Mouse (Mus musculus) T-helper 17 cell (primary cell): Measurements from ENCODE around the gene Glt8d2.

Source experiments
- in situ Hi-C, 2 experiments: fragments of 300-600 bp; cut with MboI, MseI; formaldehyde crosslinking; loops; 1 replicate in 1 of 2; 2 replicates in 1 of 2; pipeline ENCODE4 v1.15.1; 2025; ENCODE audit warnings: high pct_unique_total_duplicates in 2 of 2

The Glt8d2 gene

DNA sequence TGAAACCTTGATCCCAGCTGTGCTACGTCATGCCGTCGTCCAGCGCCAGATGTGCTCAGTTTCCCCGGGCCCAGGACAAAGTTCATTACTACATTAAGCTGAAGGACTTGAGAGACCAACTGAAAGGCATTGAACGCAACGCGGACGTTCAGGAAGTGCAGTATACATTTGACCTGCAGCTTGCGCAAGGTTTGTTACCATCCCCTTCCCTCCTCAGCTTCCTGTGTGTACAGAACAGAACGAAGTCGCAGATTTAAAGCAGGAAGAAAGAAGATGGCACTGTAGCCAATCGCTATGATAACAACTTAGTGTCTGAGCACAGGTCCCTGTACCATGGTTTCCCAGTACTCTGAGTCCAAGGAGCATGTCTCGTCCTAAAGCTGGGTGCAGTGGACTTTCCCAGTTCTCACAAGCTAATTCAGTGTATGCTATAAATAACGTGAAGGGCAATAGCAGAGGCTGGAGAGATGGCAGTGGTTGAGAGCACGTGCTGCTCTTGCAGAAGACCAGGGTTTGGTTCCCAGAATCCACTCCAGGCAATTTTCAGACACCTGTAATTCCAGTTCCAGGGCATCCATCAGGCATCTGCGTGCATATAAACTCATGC, 43.1 kb downstream of the Glt8d2 start:
- in situ Hi-C loops = no loop called here

DNA sequence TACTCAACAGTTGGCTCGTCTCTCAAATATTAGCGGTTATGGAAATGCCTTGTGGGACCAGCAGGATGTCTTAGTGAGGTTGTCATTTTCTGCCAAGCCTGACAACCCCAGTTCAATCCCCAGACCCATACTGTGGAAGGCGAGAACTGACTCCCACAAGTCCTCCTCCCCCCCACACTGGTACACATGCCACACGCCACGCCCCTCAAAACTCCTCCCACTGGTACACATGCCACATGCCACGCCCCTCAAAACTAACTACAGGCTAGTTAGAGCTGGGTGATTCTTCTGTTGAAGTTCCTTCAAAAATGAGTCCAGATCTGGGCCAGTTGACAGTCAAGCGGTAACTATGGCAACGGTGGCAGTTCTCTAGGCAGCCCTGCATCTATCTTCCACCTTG, 44.4 kb downstream of the Glt8d2 start:
- in situ Hi-C loops = no loop called here

DNA sequence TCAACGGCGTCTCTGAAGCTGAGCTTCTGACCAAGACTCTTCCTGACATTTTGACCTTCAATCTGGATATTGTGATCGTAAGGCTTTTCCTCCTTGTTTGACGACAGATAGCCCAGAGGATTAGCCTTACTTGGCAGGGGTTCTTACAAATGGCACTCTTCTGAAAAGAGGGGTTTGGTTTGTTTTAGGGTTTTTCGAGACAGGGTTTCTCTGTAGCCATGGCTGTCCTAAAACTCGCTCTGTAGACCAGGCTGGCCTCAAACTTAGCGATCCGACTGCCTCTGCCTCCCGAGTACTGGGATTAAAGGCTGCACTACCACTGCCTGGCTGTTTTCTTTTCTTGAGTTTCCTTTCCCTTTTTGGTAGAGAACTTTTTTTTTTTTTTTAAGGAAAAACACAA, 49.0 kb downstream of the Glt8d2 start:
- in situ Hi-C loops = loop anchor here in 1 of 2 experiments (5.0 kb wide), 1 partner anchor 231 kb away; no protein-coding TSS in a partner anchor

GRCm38 (mm10) chr10:82639032-82639698, 51.3 kb downstream of the Glt8d2 start:
- in situ Hi-C loops = no loop called here

DNA sequence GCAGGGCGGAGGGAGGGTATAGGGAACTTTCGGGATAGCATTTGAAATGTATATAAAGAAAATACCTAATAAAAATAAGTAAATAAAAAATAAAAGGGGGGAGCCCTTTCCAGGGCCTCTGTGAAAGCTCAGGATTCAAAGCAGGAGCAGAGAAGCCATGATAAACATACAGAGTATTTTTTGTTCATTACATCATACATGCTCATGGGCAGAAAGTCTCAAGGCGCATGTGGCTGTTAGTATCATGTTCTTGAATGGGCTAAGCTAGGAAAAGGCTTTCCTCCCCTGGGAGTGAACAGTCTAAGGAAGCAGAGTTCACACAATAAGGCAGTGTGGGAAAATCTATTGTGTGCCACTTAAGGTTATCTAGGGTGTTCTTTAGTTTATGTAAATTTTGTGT, 54.1 kb downstream of the Glt8d2 start:
- in situ Hi-C loops = no loop called here

GRCm38 (mm10) chr10:82634348-82634747, 56.1 kb downstream of the Glt8d2 start:
- in situ Hi-C loops = no loop called here

DNA sequence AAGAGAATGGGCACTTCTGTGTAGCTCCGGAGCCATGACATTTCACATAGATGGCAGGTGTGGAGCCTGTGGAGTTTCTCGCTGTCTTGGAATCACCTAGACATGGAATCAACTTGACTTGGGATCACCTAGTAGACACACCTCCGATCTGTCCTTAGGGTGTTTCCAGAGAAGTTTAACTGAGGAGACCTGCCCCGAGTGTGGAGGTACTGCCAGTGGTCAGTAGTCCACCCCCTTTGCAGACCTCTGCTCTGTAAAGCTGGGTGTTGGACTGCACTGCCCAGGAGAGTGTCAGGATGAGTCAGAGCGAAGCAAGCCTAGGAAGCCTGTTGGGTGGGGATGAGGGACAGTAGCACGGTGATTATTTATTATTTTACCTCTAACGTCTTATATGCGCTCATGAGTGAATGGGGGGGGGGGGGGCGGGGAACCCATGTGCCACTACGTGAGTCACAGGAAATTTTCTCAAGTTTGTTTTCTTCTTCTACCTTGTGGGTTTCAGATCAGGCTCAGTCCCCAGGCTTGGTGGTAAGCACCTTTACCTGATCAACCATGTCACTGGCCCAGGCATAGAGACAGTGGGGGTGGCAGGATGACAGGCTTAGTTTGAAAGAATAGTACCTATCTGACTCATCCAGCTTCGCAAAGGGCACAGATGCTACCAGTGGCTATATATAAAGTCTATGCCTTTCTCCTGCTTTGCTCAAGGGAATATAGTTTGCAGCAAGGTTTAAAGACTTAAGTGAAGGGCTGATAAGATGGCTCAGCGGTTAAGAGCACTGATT, 57.8 kb downstream of the Glt8d2 start:
- in situ Hi-C loops = no loop called here

GRCm38 (mm10) chr10:82631133-82631532, 59.3 kb downstream of the Glt8d2 start:
- in situ Hi-C loops = no loop called here

DNA sequence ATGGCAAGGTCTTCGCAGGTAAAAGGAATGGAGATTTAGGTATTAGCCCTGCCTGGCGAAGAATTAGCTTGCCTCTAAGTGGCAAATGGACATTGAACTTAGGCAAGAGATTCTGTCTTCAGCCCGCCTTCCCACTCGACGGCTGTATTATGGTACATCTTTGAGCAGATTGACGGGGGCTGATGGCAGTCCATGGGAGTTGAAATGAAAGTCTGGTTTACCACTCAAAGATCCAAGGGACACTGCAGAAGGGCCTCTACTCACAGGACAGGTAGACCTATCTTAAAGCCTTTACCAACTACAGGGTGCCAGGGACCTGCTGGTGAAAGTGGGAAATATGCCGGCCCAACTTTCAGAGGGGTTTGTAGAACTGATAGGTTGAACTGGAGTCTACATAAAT, 60.0 kb downstream of the Glt8d2 start:
- in situ Hi-C loops = no loop called here

GRCm38 (mm10) chr10:82629586-82630255, 60.7 kb downstream of the Glt8d2 start, which contains the start of gene Tdg:
TSS of gene Tdg (plus strand) at chr10:82629828.
- in situ Hi-C loops = loop anchor here (5.0 to 10.0 kb wide), 3 partner anchors 73 to 992 kb away; no protein-coding TSS in a partner anchor

DNA sequence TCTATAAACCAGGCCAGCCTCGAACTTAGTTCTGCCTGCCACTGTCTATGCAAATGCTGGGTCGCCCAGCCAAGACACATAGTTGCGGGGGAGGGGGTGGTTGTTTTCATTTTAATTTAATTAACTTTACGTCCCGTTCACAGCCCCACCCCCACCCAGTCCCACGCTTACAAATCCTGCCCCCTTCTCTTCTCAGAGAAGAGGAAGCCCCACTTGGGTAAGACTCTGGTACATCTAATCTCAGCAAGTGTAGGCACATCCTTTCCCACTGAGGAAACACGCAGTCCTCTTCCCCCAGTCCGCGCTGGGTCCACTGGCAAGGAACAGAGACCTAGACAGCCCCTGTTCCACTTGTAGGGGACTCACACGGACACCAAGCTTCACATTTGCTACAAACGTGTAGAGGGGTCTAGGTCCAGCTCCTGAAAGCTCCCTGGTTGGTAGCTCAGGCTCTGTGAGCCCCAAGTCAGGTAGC, 61.3 kb downstream of the Glt8d2 start:
- in situ Hi-C loops = loop anchor here (5.0 to 10.0 kb wide), 3 partner anchors 73 to 992 kb away; no protein-coding TSS in a partner anchor

- in situ Hi-C loops = loop anchor here in 1 of 2 experiments (10.0 kb wide), 1 partner anchor 731 kb away; no protein-coding TSS in a partner anchor
Observed at GRCm38 (mm10) chr10:82623553-82623932, 66.9 kb downstream of the Glt8d2 start.

DNA sequence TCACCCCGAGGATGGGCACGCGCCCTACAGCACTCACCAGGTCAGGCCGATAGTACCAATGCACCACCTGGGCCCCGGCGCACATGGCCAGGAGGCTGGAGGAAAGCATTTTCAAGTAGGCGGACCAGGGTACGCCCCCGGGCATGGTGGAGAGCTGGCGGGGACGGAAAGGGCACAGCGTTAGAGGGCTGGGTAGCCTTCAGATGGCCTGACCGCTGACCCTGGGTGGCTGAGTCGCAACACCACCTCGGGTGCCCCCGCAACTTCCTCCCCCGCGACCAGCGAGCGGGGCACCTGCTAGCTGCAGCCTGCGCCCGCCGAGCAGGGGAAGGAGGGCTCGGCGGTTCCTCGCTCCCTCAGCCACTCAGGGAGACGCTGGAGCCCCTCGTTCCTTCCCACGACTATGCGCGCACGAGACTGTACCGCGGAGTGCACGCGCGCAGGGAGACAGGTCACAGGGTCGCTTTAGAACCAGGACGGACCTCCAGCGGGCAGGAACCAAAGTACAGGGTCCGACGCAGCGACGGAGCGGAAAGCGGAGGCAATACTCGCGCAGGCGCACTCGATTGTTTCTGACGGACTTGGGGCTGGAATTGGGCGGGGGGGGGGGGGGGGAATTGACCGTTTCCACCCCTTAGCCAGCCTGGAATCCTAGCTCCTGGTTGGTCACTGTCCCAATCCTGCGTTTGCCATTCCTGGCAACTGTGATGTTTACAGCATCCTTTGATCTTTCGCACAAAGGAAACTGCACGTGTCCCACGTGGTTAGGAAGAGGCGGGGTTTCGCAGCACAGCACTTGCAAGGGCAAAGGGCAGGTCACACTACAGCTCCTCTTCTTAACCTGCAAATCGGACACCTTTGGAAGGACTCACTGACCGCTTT, 67.5 kb downstream of the Glt8d2 start, which contains the start of gene 1190007I07Rik:
TSS of gene 1190007I07Rik (minus strand) at position 558 of the 882 bp plus-strand sequence.
- in situ Hi-C loops = loop anchor here in 1 of 2 experiments (10.0 kb wide), 1 partner anchor 732 kb away; no protein-coding TSS in a partner anchor

DNA sequence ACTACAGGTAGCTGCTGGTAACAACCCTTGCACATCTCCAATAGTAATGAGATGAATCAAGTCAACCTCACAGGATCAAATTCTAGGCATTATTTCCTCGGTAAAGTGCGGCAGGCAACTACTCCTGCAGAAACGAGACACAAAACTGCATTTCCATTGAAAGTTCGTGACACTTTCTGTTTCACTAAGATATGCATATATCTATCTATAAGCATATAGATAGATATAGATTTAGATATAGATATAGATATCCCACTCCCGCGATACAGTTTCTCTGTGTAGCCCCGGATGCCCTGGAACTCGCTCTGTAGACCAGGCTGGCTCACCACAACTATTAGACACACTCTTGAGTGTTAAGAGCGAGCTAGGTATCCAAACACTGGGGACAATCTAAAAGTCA, 68.2 kb downstream of the Glt8d2 start:
- in situ Hi-C loops = loop anchor here in 1 of 2 experiments (10.0 kb wide), 1 partner anchor 733 kb away; no protein-coding TSS in a partner anchor
